Mouse (Mus musculus) stomach, embryonic 15.5 days (tissue): Measurements from ENCODE around the gene Ostm1. TPM values are rescaled to one million over a fixed set of nuclear protein-coding genes. Genes with fewer than 3 reads are reported as not detected.

Experiments used
- ATAC-seq: fragments of 200-750 bp; cut with Nextera tagmentation; 2 replicates; pipeline ENCODE4 v1.8.0; 2017; ENCODE audit warnings: low read depth, moderate number of reproducible peaks, moderate TSS enrichment; ENCODE audit not compliant: insufficient read depth, low FRiP score
- H3K27ac ChIP-seq: fragments of 300-500 bp; sonication (generic); 2 replicates; pipeline ENCODE4 v1.5.1; 2015; ENCODE audit warnings: mild to moderate bottlenecking, inconsistent platforms
- H3K27me3 ChIP-seq: fragments of 300-500 bp; sonication (generic); replicated peaks from 2 replicates; pipeline ENCODE4 v1.6.1; 2015; ENCODE audit warnings: inconsistent platforms
- H3K36me3 ChIP-seq: fragments of 300-500 bp; sonication (generic); 2 replicates; pipeline ENCODE4 v1.6.1; 2015; ENCODE audit warnings: inconsistent platforms
- H3K4me1 ChIP-seq: fragments of 300-500 bp; sonication (generic); 2 replicates; pipeline ENCODE4 v1.6.1; 2015; ENCODE audit warnings: inconsistent platforms
- H3K4me2 ChIP-seq: fragments of 300-500 bp; sonication (generic); 2 replicates; pipeline ENCODE4 v1.6.1; 2015; ENCODE audit warnings: mild to moderate bottlenecking, inconsistent platforms
- H3K4me3 ChIP-seq: fragments of 300-500 bp; sonication (generic); replicated peaks from 2 replicates; pipeline ENCODE4 v1.5.1; 2015; ENCODE audit warnings: inconsistent platforms
- H3K9ac ChIP-seq: fragments of 300-500 bp; sonication (generic); 2 replicates; pipeline ENCODE4 v1.6.1; 2015; ENCODE audit warnings: inconsistent platforms
- H3K9me3 ChIP-seq: fragments of 300-500 bp; sonication (generic); 2 replicates; pipeline ENCODE4 v1.6.1; 2016; ENCODE audit warnings: inconsistent platforms
- WGBS: fragments of 180-500 bp; shearing (Covaris S2); methylation state at CpG from one replicate; pipeline ENCODE4 v1.1.7; 2015; 5-methylcytosine and 5-hydroxymethylcytosine counted together
- polyA plus RNA-seq: library from polyadenylated mRNA; unstranded; fragments of >200 nt; fragmentation: Nextera tagmentation; extraction: Ambion mirVana; gene quantifications from 2 replicates; pipeline ENCODE4 v1.2.1, GENCODE M21; 2015

Gene Ostm1
- polyA plus RNA-seq, 1 experiment from 2014 or later = 13.0 TPM

DNA sequence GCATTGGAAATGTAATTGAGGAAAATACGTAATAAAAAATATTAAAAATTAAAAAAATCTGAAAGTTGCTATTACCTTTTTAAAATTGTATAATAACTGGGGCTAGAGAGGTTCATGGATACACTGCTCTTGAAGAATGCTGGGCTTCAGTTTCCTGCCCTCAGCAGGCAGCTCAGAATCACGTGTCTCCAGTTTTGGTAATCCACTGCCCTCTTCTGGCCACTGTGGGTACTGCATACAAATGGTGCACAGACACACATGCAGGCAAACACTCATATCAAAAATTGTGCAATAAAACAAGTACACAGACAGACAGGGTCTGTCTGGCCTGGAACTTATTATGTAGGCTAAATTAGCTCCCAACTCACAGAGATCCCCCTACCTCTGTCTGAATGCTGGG lies 21.3 kb downstream of the Ostm1 start:
- Histone ChIP-seq H3K4me2 (no peak overlapping the region), H3K9ac (no peak overlapping the region), H3K9me3 (peaks cover 5% of the 10 kb centered on the region; the same call in 1 of the 2 replicates), H3K27me3 (peaks cover 11% of the 10 kb centered on the region; the same call in 1 of the 2 replicates), H3K4me3 (no peak overlapping the region), H3K4me1 (no peaks in the 10 kb centered on the region), H3K27ac (no peak overlapping the region), H3K36me3 (no peaks in the 10 kb centered on the region)
- ATAC-seq = no peak
- WGBS = 63% methylated on average over 2 of the region's 2 CpGs

DNA sequence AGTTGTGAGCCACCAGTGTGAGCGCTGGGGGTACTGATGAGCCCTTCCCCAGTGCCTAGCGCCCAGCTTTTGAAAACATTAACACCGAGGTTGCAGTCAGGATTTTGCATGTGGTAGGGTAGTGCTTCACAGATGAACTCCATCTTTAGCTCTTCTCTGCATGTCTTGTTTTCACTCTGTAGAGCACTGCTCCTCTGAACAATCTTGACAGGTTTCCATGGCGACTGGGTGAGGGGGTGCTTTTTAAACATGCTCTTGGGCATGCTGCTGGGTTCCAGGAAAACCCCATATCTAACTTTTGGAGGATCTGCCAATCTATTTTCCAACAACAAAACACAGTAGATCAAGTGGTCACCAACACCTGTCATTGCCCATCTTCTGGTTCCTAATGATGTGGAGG lies 23.1 kb downstream of the Ostm1 start:
- no peak overlapping the region for H3K4me3 ChIP-seq
- H3K27me3 ChIP-seq = peaks cover 25% of the 10 kb centered on the region
- H3K36me3 ChIP-seq = no peaks in the 10 kb centered on the region
- no peak overlapping the region for H3K4me2 ChIP-seq
- no peak for ATAC-seq
- H3K27ac ChIP-seq = no peak overlapping the region
- no peak overlapping the region for H3K9ac ChIP-seq
- H3K9me3 ChIP-seq = peaks cover 5% of the 10 kb centered on the region; the same call in 1 of the 2 replicates
- H3K4me1 ChIP-seq = no peaks in the 10 kb centered on the region
- WGBS = 70% methylated on average over 4 of the region's 4 CpGs

DNA sequence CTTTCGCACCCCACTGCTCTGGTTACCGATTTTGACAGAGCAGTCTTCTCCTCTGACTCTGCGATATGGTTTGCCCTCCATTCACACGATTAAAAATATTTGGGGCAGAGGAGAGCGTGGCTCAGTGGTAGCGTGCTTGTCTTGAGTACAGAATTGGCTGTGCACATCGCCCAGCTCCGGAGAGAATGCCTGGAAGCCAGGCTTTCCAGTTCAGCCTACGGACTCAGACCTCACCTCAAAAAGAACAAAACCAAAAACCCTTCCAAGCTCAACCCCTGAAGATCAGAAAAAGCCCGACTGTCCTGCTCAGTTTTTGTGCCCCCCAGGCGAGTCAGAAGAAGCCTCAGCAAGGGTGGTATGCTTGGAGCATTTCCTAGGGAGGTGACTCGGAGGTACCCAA lies 29.5 kb downstream of the Ostm1 start:
- Histone ChIP-seq H3K4me1 (peaks cover 10% of the 10 kb centered on the region), H3K27ac (no peak overlapping the region), H3K4me2 (no peak overlapping the region), H3K36me3 (no peaks in the 10 kb centered on the region), H3K27me3 (peaks cover 68% of the 10 kb centered on the region), H3K9ac (no peak overlapping the region), H3K9me3 (no peaks in the 10 kb centered on the region), H3K4me3 (no peak overlapping the region)
- 10% methylated on average over 12 of the region's 12 CpGs for WGBS
- ATAC-seq = no peak

DNA sequence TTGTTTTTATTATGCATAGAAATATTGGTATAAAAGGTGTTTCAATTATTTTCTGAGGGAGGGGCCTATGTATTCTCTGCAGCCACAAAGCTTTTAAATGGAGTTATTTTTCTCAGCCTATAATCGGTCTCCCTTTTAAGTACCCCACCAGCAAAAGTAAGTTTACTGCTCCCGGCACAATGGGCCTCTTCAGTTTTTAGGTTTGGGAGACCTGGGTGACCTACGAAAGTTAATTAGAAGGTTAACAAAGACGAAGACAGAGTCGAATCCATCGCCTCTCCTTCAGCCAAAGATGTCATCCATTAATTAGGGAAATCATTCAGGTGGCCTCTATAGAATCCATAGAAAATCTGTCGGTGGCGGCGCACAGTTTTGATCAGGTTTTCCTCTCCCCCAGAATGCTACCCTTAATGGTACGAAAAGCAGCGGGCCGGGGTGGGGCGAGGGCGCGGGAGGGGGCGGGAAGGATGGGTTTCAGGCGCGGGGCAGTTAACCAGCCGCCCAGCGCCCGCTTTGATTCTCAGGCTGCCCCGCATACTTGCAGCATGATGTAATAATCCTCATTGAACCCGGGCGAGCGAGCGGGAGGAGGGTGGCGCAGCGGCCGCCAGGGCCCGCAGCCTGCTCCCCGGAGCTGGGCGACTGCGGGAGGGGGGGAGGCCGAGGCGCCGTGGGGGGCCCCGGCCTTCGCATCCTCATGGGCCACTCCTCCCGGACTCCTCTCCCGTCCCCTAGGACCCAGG lies 30.2 kb downstream of the Ostm1 start:
- no peak overlapping the region for H3K27ac ChIP-seq
- H3K9me3 ChIP-seq = no peaks in the 10 kb centered on the region
- ATAC-seq = no peak
- peak overlapping the region; percentile 63 for H3K4me2 ChIP-seq
- H3K4me1 ChIP-seq = peaks cover 10% of the 10 kb centered on the region
- H3K36me3 ChIP-seq = no peaks in the 10 kb centered on the region
- peaks cover 73% of the 10 kb centered on the region for H3K27me3 ChIP-seq
- WGBS = under 1% methylated on average over 33 of the region's 40 CpGs
- peak overlapping the region; percentile 36 for H3K4me3 ChIP-seq
- no peak overlapping the region for H3K9ac ChIP-seq

DNA sequence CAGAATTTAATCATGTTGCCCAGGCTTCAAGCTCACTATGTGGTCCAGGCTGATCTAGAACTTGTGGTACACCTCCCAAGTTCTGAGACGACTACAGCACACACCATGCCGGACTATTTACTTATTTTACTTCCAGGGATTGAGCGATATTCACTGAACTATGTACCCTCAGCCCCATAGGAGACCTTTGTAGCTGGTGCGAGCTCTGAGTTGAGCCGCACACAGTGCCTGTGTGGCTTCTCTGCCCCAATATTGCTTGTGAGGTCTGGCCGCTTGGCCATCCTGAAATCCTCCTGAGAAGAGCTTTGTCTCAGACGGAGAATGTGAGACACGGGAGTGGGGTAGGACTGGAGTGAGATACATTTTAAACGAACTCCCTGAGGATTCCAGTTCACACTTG lies 31.1 kb downstream of the Ostm1 start:
- Histone ChIP-seq H3K4me1 (peaks cover 10% of the 10 kb centered on the region), H3K4me2 (no peak overlapping the region), H3K36me3 (no peaks in the 10 kb centered on the region), H3K27ac (no peak overlapping the region), H3K4me3 (no peak overlapping the region), H3K9me3 (no peaks in the 10 kb centered on the region), H3K9ac (no peak overlapping the region), H3K27me3 (peaks cover 76% of the 10 kb centered on the region)
- no peak for ATAC-seq
- 7% methylated on average over 9 of the region's 9 CpGs for WGBS

DNA sequence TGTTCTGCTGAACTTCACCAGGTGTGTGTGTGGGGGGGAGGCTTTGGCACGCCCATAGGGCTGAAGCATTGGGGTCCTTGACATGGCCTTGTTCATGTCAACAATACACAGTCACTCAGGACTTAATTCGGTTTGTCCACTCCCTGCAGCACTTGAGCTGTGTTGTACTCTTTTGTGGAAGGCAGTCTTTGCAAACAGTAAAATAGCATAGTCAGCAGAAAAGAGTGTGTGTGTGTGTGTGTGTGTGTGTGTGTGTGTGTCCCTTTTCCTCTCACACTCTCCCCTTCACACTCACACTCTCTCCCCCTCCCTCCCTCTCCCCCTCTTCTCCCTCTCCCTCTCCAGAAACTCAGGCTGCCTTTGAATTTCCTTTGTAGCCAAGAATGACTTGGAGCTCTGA lies 34.7 kb downstream of the Ostm1 start:
- no peak overlapping the region for H3K9ac ChIP-seq
- H3K4me2 ChIP-seq = no peak overlapping the region
- no peak for ATAC-seq
- H3K4me1 ChIP-seq = peaks cover 10% of the 10 kb centered on the region
- WGBS = 24% methylated on average over 2 of the region's 2 CpGs
- H3K9me3 ChIP-seq = no peaks in the 10 kb centered on the region
- H3K27ac ChIP-seq = no peak overlapping the region
- H3K27me3 ChIP-seq = peaks cover 55% of the 10 kb centered on the region
- no peaks in the 10 kb centered on the region for H3K36me3 ChIP-seq
- H3K4me3 ChIP-seq = no peak overlapping the region

DNA sequence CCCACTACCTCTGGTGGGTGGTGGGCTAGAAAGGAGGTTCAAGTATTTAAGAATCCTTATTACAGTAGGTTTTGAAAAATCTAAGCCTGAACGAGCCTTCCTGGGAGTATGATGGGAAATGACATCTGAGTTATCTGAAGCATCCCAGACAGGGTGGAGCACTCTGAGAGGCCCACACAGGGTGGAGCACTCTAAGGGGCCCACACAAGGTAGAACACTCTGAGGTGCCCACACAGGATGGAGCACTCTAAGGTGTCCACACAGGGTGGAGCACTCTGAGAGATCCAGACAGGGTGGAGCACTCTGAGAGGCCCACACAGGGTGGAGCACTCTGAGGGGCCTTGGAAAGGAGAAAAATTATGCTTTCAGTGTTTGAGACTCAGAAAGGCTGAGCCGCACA lies 42.3 kb downstream of the Ostm1 start:
- Histone ChIP-seq H3K27me3 (peaks cover 43% of the 10 kb centered on the region), H3K9ac (no peak overlapping the region), H3K4me1 (no peaks in the 10 kb centered on the region), H3K36me3 (no peaks in the 10 kb centered on the region), H3K9me3 (no peaks in the 10 kb centered on the region), H3K4me2 (no peak overlapping the region), H3K27ac (no peak overlapping the region), H3K4me3 (no peak overlapping the region)
- peak; percentile 76; the same call in 1 of the 2 replicates for ATAC-seq
- WGBS = 53% methylated on average over 2 of the region's 2 CpGs

DNA sequence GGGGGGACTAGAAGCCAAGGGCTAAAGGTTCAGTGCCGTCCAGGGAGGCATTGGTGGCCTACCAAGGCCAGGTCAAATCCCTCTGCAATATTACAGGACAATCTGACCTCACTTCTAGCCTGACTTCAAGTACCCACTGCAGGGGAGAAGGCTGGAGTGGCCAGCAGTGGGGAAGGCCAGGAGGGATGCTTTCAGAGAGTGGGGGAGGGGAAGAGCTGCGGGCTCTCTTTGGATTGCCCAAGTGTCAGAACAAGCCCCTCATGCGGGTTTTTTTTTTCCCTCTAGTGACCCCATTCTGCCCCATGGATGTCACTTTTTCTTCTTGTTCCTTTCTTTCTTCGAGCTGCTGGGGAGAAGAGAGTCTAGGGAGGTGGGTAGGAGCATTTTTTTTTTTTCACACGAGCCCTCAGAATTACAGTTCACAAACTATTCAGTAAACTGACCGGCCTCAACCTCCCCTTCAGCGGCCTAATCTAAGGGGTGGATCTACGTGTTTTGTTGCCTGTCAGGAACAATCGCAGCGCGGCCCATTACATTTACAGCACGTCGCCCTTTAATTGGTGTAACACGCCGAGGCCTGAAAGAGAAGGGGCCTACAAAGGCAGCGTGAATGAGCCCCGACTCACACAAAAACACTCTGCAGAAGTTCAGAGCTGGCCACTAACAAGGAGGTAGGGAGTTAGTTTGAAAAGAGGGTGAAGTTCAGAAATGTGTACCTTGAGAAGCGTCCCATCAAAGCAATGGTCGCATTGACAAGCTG lies 47.2 kb downstream of the Ostm1 start:
- Histone ChIP-seq H3K27me3 (peaks cover 84% of the 10 kb centered on the region), H3K4me3 (no peak overlapping the region), H3K9ac (no peak overlapping the region), H3K4me2 (no peak overlapping the region), H3K4me1 (peaks cover 21% of the 10 kb centered on the region), H3K36me3 (no peaks in the 10 kb centered on the region), H3K27ac (no peak overlapping the region), H3K9me3 (no peaks in the 10 kb centered on the region)
- 5% methylated on average over 19 of the region's 19 CpGs for WGBS
- ATAC-seq = no peak

DNA sequence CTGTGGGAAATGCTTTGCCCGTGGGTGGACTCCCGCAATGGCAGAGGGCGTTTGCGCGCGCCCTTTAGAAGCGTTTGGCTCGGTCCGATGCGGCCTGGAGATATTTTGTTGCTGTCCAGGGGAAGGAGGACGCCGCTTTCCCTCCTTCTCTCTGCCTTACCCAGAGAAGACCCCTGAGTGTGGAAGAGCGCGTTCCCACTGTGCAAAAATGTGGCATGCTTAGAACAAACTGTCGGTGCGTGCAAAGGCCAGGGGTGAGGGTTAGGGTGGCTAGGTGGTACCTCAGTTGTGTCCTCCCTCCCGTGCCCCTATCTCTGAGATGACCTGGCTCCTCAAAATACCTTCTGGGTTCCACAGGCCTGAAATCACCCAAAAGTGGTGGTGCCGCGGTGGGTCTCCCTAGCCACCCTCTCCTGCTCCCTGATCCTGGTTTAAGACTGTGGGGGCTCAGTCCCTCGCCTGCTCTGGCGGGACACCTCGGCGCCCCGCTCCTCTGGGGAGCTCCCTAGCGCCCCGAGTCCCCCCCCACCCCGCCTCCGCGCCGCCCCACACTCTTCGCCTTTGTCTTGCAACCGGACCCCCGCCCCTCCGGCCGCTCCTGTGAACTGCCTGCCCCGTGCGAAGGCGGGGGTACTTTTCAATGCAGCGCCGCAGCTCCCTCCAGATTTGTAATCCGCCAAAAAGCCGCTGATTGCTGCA lies 48.3 kb downstream of the Ostm1 start:
- Histone ChIP-seq H3K4me1 (peaks cover 28% of the 10 kb centered on the region), H3K4me3 (peak overlapping the region; percentile 37), H3K9ac (no peak overlapping the region), H3K27me3 (peaks cover 95% of the 10 kb centered on the region), H3K4me2 (peak overlapping the region; percentile 63), H3K9me3 (no peaks in the 10 kb centered on the region), H3K36me3 (no peaks in the 10 kb centered on the region), H3K27ac (no peak overlapping the region)
- ATAC-seq = no peak
- 1% methylated on average over 42 of the region's 42 CpGs for WGBS

DNA sequence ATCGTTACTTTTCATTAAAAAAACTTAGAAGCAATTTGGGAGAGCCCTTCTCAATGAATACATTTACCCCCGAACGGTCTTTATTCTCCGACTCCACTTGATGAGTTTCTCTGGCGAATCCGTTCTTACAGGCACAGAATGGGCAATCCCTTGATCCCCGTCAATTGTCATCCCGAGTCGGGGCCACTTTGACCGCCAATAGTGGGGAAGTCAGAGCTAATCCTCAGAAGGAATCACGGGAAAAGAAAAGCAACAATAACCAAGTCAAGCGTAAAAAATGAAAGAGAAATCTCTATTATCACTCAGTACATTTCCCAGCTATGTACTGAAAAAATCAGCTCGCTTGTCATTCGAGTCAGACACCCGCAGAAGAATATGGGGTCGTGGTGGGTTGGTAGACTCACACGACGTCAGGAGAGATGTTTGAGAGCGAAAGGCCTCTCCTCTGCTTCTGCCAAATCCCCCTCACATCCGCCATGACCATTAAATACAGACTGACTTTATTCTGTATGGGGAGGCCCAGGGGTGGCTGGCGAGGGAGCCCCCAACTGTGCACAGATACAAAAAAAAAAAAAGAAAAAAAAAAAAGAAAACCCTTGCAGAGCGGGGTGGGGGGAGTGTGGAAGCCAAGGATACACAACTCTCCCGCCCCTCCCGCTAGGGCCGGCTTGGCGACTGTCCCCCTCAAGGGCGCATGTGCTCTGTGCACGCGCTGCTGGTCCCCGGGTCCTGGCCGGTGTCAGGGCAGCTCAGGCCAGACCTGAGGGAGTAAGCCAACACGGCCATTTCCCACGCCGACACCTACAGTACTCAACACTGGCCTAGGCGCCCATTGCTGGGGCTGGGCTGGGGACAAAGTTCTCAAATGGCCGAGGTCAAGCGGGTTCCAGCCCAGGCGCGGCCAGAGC lies 49.1 kb downstream of the Ostm1 start:
- 2% methylated on average over 39 of the region's 39 CpGs for WGBS
- H3K27me3 ChIP-seq = peaks cover 94% of the 10 kb centered on the region
- ATAC-seq = no peak; the same call in 1 of the 2 replicates
- H3K36me3 ChIP-seq = no peaks in the 10 kb centered on the region
- peak overlapping the region; percentile 37 for H3K4me3 ChIP-seq
- H3K4me1 ChIP-seq = peaks cover 29% of the 10 kb centered on the region
- no peak overlapping the region for H3K27ac ChIP-seq
- H3K9ac ChIP-seq = no peak overlapping the region
- H3K9me3 ChIP-seq = no peaks in the 10 kb centered on the region
- H3K4me2 ChIP-seq = peak overlapping the region; percentile 63

DNA sequence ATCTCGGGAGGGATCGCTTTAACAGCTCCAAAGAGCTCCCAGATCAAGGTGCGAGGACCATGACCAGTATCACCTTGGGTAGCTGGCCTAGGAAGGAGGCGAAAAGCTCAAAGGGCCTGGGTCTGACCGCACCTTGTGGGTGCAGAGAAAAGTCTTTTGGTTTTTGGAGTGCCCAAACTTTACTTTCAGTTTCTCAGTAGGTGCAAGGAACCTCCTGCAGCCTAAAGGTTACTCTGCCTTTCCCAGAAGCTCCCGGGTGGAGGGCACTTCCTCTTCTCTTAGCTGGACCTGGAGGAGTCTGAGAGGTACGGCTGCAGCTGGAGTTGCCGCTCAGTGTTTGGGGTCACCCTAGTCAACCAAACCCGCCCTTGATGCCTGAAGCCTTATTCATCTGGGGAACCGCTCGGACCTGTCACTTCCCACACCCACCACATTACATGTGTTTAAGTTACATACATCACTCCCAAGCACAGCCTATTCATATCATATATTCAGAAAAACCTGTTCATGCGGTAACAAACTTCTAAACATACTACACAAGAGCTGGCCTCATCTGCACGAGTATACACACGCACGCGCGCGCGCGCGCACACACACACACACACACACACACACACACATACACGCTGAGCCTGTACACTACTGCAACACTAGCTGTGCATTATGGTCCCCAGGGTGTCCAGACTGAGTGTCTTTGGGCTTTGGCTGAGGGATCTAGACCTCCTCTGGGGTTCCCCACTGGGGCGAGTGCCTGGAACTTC lies 49.9 kb downstream of the Ostm1 start:
- Histone ChIP-seq H3K4me1 (peaks cover 29% of the 10 kb centered on the region), H3K36me3 (no peaks in the 10 kb centered on the region), H3K4me2 (peak overlapping the region; percentile 63), H3K27me3 (peaks cover 89% of the 10 kb centered on the region), H3K9me3 (no peaks in the 10 kb centered on the region), H3K9ac (no peak overlapping the region), H3K27ac (no peak overlapping the region), H3K4me3 (peak overlapping the region; percentile 37)
- 9% methylated on average over 23 of the region's 23 CpGs for WGBS
- no peak for ATAC-seq
